Mouse (Mus musculus) myocyte (in vitro differentiated cells): ENCODE data around the gene Baz2a.

ENCODE experiments used
- CEBPB ChIP-seq: IDR thresholded peaks from 2 replicates; pipeline ENCODE4 v1.6.1; 2011; ENCODE audit warnings: mild to moderate bottlenecking, moderate library complexity; ENCODE audit not compliant: poor library complexity, insufficient read depth, severe bottlenecking
- E2F4 ChIP-seq: IDR thresholded peaks from one replicate; pipeline ENCODE4 v1.6.1; 2011; ENCODE audit warnings: mild to moderate bottlenecking, control low read depth, moderate library complexity; ENCODE audit not compliant: insufficient read depth
- MAX ChIP-seq: IDR thresholded peaks from one replicate; pipeline ENCODE4 v1.6.1; 2011; ENCODE audit warnings: low read depth, mild to moderate bottlenecking, control low read depth
- MYOD1 ChIP-seq, 3 experiments: IDR thresholded peaks; one replicate each; pipeline ENCODE4 v1.6.1; 2011; ENCODE audit warnings: control low read depth in 2 of 3, low read depth in 2 of 3, mild to moderate bottlenecking in 2 of 3, moderate library complexity in 1 of 3; ENCODE audit not compliant: insufficient read length in 2 of 3, control insufficient read depth in 1 of 3
- POLR2A ChIP-seq: IDR thresholded peaks from one replicate; pipeline ENCODE4 v1.6.1; 2011; ENCODE audit warnings: low read depth, mild to moderate bottlenecking, control low read depth, moderate library complexity; ENCODE audit not compliant: insufficient read length
- POLR2AphosphoS2 ChIP-seq: IDR thresholded peaks from one replicate; pipeline ENCODE4 v1.6.1; 2011; ENCODE audit warnings: low read depth, control low read depth; ENCODE audit not compliant: insufficient read length
- TCF12 ChIP-seq: IDR thresholded peaks from one replicate; pipeline ENCODE4 v1.6.1; 2011; ENCODE audit warnings: mild to moderate bottlenecking, control low read depth; ENCODE audit not compliant: poor library complexity, insufficient read depth, severe bottlenecking
- USF1 ChIP-seq: IDR thresholded peaks from one replicate; pipeline ENCODE4 v1.6.1; 2011; ENCODE audit warnings: low read depth, mild to moderate bottlenecking, control low read depth, moderate library complexity

GRCm38 (mm10) chr10:128124831-128125230 is 33.5 kb downstream of the Baz2a start:
- no peak for TF ChIP-seq POLR2A
- TF ChIP-seq POLR2AphosphoS2 = no peak
- no peak for TF ChIP-seq MYOD1 (IDR thresholded peaks at IDR 0.05; ENCODE audit: control insufficient read depth in 1 of 3, insufficient read length in 2 of 3, low read depth in 2 of 3)
- no peak for TF ChIP-seq E2F4
- no peak for TF ChIP-seq MAX
- no peak for TF ChIP-seq TCF12
- no peak for TF ChIP-seq USF1
- TF ChIP-seq CEBPB = no peak
